Mouse (Mus musculus) embryonic fibroblast, embryonic 13.5 days (primary cell): ENCODE measurements around the gene Eri3. TPM values are rescaled to one million over a fixed set of nuclear protein-coding genes. Genes with fewer than 3 reads are reported as not detected.

ENCODE experiments used
- H3K27ac ChIP-seq: 2 replicates; pipeline ENCODE4 v1.5.1; 2012; ENCODE audit warnings: low read length, control low read depth, inconsistent platforms; ENCODE audit not compliant: insufficient read depth
- H3K4me1 ChIP-seq: 2 replicates; pipeline ENCODE4 v1.6.1; 2011; ENCODE audit warnings: low read length; ENCODE audit not compliant: control insufficient read depth, insufficient read depth
- H3K4me3 ChIP-seq: 2 replicates; pipeline ENCODE4 v1.5.1; 2011; ENCODE audit warnings: mild to moderate bottlenecking, control low read depth, low read length; ENCODE audit not compliant: insufficient read depth
- CTCF ChIP-seq: IDR thresholded peaks from 2 replicates; pipeline ENCODE4 v1.5.1; 2011; ENCODE audit warnings: mild to moderate bottlenecking, control low read depth, low read length, moderate library complexity, borderline replicate concordance; ENCODE audit not compliant: insufficient read depth
- POLR2A ChIP-seq: IDR thresholded peaks from 2 replicates; pipeline ENCODE4 v1.6.1; 2011; ENCODE audit warnings: low read depth, mild to moderate bottlenecking, control low read depth, low read length, moderate library complexity
- polyA plus RNA-seq: library from polyadenylated mRNA; stranded (reverse); fragments of >200 nt; gene quantifications from 2 replicates; pipeline ENCODE4 v1.2.4, GENCODE M21; 2011; ENCODE audit warnings: low read depth; ENCODE audit not compliant: missing spikeins, insufficient read length

The Eri3 gene
- polyA plus RNA-seq, 1 experiment, result 67.3 TPM

DNA sequence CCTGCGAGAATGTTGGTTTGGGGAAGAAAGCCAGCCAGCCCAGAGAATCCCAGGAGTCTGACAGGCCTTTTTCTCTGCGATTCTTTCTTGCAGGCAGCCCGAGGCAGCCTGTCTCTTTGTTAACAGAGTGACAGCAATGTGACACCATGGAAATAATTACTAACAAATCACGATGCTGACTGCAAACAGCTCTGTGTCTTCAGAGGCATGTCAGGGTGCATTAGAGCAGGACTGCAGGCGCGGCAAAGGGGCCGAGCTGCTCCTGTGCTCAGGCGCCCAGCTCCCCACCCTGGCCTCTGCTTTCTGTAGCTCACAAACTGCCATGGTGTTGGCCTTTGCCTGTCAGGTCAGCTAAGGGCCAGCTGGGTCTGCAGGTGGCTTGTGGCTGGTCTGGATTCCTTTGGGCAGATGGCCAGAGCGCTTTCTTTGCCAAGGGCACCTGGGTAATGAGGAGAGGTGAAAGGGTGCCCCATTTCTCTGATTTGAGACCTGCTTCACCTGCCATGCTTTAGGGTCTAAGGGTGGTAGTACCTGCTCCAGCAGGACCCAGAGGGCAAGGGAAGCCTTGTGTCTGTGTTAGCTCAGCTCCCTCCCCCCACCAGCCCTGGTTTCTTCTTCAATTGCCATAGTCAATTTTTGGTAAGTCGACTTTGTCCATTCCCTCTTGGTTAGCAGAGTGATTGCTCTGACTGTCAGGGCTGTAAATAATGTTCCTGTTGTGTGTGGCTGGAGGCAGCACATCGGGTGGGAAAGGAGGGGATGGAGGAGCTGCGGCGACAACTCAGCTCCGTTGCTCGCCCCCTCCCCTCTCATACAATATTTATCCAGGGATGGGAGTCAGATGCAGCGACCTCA is 55.2 kb downstream of the Eri3 start:
- Histone ChIP-seq H3K4me1 (no peaks in the 10 kb centered on the region), H3K27ac (no peak overlapping the region), H3K4me3 (no peak overlapping the region)
- TF ChIP-seq CTCF (no peak), POLR2A (no peak)

DNA sequence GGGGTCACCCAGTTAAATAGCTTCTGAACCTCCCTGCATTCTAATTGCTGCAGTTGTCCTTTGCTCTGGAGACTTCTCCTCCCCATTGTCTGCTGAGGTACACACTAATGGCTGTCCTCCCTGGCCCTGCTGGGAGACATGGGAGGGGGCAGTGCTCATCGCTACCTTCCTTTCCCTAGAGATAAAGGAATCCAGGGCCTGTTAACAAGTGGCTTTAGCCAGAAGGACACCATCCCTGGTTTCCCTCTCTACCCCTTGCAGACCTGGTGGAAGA is 55.7 kb downstream of the Eri3 start:
- no peaks in the 10 kb centered on the region for H3K4me1 ChIP-seq
- TF ChIP-seq CTCF (no peak), POLR2A (no peak)
- no peak overlapping the region for H3K27ac ChIP-seq
- no peak overlapping the region for H3K4me3 ChIP-seq

DNA sequence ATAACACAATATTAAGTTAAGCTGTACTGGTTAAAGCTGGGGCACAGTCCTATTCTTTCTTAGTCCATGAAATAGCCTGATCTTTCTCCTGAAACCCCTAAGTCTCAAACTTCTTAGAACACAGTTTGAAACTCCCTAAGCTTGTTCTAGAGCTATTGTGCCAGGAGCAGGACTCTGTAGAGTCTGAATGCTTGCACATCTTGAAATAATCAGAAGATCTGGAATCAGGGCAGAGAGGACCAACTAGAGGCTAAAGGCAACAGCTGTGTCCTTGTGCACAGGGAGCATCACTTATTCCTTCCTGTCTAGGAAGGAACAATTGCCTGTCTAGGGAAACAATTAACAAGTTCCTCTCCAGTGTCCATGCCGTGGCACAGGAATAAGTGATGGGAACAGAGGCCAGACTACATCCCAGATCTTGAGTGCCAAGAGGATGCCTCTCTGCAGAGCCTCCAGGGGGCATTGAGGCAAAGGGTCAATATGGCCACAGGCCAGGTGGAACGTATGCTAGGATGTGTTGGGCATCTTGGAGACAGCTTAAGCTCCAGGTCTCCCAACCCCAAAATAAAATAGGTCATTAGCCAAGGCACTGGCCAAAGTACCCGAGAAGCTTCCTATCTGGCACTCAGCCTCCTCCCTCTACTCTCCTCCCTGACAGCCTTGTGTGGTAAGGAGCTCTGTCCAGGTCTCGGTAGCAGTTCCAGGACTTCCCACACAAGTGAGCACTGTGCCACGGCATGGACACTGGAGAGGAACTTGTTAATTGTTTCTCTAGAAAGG is 56.9 kb downstream of the Eri3 start:
- TF ChIP-seq POLR2A (no peak), CTCF (no peak)
- H3K4me3 ChIP-seq, result no peak overlapping the region
- H3K27ac ChIP-seq, result no peak overlapping the region
- no peaks in the 10 kb centered on the region for H3K4me1 ChIP-seq

DNA sequence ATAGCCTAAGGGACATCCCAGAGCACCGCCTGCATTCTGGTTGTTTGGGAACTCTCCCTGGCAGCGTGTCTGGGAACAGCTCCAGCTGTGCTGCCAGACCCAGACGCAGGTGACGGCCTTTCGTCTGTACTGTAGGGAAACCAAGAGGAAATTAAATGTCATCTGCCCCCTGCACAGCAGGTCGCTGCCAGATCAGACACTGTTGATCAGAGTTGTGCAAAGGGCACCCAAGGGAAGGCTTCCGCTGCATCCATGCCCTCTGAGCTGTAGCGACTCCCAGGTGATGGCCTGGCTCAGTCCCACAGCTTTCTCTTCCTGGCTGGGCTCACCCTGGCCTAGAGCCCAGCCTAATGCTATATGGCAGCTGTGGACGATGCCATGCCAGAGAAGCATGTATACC is 58.1 kb downstream of the Eri3 start:
- Histone ChIP-seq H3K4me3 (no peak overlapping the region), H3K4me1 (no peaks in the 10 kb centered on the region), H3K27ac (no peak overlapping the region)
- TF ChIP-seq POLR2A (no peak), CTCF (no peak)

DNA sequence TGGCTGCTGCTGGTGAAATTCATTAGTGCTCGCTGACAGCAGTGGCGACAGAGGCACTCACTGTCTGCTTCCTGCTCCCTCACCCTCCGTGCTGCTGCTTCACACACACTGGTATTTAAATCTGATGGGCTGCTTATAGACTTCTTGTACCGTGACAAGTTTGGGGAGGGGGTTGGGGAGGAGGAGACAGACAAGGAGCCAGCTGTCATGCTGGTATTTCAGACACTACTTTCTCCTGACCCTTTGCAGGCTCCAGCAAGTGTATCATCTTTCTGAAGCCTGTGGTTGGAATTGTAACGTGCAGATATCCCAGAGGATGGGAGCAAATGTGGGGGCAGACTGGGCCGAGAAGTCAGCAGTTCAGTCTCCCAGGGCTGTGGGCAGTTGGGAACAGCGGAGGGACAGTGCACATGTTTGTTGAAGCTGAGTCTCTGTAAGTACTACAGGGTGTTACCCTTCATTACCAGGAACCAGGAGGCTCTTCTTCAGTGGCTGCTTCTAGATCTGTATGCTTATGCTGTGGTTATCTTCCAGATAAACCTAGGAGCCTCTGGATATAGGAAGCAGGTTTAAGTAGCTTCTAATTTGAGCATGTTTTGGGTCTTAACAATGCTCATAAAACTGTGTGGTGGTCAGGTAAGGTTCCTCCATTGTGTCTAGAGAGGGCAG is 59.3 kb downstream of the Eri3 start:
- TF ChIP-seq CTCF (no peak), POLR2A (no peak)
- no peak overlapping the region for H3K4me3 ChIP-seq
- no peak overlapping the region for H3K27ac ChIP-seq
- H3K4me1 ChIP-seq, result no peaks in the 10 kb centered on the region

DNA sequence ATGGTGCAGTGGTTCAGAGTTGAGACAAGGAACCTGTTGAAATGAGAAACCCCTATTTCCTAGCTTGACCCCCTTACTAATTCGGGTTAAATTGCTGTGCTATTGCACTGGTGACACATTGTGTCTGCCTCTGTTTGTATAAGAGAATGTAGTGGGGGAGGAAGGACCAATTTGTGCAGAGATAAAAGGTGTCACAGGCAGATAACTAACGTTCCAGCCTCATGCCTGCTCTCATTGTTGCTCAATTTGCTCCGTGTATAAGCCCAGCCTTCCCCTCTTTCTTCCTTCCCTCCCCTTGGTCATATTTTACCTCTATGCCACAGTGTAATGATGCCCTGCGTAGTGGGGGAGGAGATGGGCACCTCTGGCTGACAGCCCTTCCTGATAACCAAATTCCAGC is 61.2 kb downstream of the Eri3 start:
- Histone ChIP-seq H3K27ac (no peak overlapping the region), H3K4me3 (no peak overlapping the region), H3K4me1 (no peaks in the 10 kb centered on the region)
- TF ChIP-seq CTCF (no peak), POLR2A (no peak)

DNA sequence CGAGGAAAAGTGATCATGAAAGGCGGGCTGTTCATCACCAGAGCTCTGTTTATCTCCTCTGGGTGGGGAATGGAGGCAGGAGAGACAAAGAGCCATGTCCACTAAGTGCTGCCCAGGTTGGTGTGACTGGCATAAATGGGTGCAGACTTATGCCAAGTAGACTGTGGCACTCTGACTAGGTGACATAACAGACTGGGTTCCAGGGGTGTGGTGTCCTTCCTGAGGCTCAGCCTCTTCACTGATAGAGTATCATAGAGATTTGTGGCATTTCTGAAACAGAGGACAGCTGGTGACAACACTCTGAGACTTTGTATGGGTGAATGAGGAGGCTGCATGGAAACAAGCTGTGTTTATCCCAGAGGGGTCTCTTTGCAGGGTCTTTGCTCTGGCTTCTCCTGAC is 61.6 kb downstream of the Eri3 start:
- Histone ChIP-seq H3K27ac (no peak overlapping the region), H3K4me1 (no peaks in the 10 kb centered on the region), H3K4me3 (no peak overlapping the region)
- TF ChIP-seq CTCF (no peak), POLR2A (no peak)

DNA sequence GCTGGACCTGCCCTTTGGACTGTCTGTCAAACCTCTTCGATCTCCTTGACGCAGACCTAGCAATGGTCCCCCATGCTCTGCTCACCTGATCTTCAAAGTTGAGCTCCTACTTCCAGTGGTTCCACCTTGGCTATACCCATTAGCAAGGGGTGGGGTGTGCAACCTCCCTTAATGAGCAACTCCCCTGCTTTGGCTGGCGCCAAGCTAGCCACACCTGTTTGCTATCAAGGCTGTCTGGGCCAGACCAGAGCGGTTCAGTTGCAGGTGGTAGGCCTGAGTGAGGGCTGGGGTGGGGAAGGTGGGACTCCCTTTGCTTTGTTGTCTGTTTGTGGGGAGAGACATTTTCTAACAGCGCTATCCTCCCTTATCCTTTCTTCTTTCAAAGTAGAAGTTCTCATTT is 62.5 kb downstream of the Eri3 start:
- Histone ChIP-seq H3K4me1 (no peaks in the 10 kb centered on the region), H3K4me3 (no peak overlapping the region), H3K27ac (no peak overlapping the region)
- no peak for TF ChIP-seq POLR2A
- no peak for TF ChIP-seq CTCF

DNA sequence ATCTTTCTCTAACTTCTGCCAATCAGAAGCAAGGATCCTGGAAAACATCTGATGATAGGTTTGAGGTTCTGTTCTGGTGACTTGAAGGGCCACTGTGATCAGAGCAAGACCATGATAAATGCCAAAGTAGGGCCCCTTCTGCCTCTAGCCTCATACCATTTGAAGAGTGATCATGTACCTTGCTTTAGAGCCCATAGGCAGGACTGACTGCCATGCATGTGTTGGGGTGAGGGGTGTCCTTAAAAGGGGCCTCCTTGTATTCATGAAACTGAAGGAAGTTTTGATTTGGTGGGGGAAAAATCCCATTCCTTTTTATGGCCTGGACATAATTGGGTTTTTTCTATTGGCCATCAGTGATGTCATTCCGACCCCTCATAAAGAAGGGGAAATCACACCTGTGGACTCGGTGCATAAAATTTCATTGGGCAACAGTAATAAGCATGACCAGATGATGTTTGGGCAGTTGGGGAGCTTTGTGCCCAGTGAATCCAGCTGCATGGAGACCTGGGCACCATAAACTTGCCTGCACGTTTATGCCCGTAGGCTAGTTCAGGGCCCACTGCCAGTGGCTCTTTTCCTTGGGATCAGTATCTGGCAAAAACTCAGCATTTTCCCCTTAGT is 63.1 kb downstream of the Eri3 start:
- TF ChIP-seq POLR2A, result no peak
- TF ChIP-seq CTCF, result no peak
- Histone ChIP-seq H3K4me1 (no peaks in the 10 kb centered on the region), H3K4me3 (no peak overlapping the region), H3K27ac (no peak overlapping the region)
